Mouse (Mus musculus) NIH3T3 (cell line): ENCODE results near the gene Antxr1.

Experiments
- DNase-seq: peaks from one replicate; pipeline ENCODE4 v3.0.0-alpha.2; 2012; ENCODE audit warnings: low read depth

The Antxr1 gene

DNA sequence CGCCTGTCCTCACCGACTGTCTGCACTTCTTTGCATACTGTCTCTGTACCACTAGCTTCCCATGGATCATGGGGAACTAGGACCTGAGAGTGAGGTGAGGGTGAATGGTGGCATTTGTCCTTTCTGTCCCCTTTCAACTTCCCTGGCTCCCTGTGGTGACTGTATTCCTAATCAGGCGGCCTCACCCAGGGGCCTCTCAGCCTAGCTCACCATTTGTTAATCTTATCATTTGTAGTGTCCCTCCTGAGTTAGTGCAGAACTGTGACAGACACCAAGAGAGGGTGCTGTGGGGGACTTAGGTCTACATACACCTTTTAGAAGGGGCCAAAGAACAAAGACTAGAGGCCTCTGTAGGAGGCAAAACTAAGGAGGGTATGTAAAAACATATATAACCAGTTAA lies 151.2 kb downstream of the Antxr1 start:
- no peak for DNase-seq

DNA sequence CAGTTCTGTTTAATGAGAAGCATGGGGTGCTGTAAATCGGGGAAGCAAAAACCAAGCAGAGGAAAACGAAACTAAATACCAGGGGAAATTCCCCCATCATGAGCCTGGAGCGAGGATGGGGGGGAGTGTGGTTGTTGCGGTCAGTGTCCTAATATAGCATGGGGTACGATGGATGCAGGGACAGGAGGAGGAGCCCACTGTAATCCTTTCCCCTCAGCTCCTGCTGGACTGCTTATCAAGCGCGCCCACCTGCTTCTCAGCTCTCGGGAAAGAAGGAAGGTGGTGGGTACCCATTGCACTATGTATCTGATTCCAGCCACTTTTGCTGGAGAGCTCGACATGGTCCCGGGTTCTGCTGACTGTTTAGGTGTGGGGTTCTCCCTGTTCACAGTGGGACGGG lies 151.6 kb downstream of the Antxr1 start:
- peak; percentile 37 for DNase-seq

DNA sequence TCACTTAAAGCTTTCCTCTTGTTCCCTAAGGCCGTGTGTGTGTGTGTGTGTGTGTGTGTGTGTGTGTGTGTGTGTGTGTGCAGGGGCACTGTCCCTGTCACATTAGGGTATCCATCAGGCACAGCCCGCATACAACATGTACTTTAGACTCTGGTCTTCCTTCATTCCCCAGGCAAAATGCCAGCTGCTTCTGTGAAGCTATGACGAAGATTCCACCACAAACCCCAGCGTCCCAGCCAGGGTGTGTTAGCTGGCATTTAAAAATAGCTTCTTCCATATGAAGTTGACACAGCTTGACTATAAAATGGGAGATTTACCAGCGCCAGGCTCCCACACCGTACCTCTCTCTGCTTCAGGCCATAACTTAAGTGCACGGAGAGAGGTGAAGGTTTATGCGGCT lies 152.5 kb downstream of the Antxr1 start:
- peak; percentile 95 for DNase-seq

DNA sequence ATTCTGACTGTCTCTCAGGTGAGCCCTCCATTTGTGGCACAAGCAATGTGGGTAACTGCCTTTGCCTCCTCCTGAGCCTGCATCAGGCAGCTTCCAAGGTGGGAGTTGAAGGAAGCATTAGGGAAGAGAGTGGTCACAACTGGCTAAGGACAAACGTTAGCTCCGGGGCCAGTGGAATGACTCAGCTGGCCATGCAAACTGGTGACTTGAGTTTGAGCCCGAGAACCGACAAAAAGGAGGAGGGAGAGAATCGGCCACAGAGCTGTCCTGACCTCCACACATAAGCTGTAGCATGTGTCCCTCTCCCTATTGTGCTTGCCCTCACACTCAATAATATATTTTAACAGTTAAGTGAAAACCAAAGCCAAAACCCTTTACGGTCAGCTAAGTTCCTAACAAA lies 152.9 kb downstream of the Antxr1 start:
- DNase-seq: peak; percentile 34

DNA sequence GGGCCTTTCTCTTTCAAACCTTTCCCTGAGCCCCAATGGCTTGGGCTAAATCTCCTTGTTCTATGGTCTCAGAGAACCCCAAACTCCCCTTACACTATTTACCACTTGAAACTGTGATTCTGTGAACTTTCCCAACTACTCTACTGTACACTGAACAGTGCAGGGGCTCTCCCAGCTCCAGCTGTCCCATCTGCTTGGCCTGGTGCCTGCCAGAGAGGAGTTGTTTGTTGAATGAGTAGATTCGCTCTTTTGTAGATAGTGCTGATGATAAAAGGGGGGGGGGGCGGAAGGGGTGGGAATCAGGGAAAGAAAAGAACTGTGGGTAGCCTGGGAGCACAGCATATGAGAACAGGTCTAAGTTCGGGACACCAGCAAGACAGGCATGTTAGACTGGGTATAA lies 164.2 kb downstream of the Antxr1 start:
- DNase-seq: no peak

DNA sequence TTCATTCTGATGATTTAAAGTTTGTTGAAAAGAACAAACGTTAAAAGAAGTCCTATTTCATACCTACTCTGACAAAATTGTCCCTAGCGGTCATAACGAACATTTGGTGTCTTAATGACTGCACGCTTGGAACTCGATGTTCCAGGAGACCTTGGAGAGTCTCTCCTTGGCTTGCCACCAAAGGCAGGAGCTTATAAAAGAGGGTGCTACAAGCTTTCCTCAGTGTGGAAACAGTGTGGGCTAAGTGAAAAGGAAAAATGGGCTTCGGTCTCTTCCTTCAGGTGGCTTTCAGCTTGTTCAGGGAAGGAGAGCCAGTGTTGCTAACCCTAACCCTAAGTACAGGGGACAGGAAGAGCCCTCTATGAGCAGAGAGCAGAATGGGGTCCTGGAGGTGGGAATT lies 164.7 kb downstream of the Antxr1 start:
- DNase-seq: no peak

DNA sequence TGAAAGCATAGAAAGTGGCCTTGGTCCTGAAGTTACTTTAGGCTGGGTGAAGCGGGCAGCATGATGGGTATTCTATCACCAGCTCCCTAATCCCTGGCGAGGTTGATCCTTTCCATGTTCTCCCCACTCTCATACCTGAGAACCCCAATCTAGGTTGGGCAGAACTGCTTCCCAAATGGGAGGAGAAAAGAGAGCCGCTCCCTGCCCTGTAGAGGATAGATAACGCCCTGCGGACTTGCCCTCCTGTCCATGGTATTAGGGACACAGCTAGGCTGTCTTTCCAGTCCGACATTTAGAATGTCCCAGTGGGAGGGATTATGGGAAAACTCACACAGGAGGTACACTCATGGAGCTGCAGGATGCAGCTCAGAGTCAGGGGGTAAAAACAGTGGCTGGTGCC lies 165.3 kb downstream of the Antxr1 start:
- DNase-seq: no peak

DNA sequence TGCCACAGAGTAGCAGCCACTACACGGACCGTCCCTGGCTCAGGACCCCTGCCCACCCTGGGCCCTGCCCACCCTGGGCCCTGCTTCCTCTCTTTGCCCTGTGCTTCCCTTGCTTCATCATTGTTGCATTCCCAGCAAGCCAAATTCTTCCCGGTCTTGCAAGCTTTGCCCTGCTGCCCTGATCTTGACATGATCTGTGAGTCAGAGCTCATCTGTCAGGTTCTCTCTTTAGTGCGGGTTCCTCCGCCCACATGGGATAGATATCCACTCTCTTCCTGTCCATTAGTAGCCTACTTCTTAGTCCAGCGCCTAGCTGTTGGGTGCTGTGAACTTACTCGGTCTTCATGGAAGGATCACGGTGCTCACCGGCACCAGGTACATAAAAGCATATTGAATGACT lies 167.6 kb downstream of the Antxr1 start:
- peak; percentile 16 for DNase-seq

DNA sequence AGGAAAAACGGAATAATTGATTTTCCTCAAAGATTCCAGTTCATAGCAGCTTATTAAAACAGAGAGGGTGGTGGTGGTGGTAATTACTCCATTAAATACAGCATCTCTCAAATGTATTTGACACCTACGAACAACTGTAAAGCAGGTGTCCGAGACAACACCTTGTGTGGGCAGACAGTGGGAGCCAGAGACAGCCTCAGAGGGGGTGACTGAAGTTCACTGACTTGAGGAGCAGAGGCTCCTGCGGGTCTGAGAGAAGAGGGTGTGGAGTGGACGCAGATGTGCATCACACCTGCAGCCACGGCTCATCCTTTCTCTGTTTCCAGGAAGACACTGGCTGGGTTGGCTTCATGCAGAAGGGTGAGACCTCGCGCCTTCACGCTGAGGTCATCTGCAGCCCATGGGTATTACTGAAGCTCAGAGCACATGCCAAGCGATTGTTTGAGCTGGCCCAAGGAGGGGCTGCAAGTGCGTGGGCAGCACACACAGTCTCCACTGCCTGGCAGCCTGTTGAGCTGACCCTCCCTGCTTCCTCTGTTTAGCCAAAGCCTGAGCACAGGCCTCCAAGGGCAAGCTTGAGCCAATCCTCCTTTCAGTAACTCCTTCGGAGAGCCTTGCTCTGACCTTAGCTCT lies 168.8 kb downstream of the Antxr1 start:
- no peak for DNase-seq

DNA sequence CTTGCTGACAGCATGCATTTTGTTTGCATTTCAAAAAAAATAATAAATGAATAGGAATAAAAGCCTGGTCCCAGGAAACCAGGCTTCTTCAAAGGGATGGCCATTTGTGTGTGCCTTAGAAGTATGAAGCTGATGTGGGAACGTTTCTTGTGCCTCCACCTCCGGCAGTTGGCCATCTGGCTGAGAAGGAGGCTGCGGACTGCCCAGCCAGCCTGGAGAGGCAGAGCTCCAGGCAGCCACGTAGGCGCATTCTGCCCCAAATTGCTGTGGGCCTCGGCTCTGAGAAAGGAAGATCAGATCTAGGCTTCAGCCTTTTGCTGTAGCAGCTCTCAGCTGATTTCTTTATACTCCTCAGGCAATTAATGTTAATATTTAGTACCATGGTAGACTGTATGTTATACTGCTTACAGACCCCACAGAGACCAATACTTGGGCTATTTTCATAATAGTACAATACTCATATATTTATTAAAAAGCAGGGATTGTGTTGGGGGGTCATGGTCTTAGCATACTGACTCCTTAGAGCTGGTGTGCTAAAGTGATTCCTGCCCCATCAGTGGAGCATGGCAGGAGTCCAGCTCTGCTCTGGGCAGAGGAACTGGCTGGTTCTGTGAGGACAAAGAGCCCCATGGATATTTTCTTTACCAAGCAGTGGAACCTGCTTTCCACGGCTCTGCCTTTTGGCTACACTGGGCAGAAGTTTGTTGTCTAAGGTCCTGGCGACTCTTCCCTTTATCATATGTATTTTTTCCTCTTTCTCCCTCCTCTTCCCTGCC lies 169.9 kb downstream of the Antxr1 start:
- peak; percentile 16 for DNase-seq

DNA sequence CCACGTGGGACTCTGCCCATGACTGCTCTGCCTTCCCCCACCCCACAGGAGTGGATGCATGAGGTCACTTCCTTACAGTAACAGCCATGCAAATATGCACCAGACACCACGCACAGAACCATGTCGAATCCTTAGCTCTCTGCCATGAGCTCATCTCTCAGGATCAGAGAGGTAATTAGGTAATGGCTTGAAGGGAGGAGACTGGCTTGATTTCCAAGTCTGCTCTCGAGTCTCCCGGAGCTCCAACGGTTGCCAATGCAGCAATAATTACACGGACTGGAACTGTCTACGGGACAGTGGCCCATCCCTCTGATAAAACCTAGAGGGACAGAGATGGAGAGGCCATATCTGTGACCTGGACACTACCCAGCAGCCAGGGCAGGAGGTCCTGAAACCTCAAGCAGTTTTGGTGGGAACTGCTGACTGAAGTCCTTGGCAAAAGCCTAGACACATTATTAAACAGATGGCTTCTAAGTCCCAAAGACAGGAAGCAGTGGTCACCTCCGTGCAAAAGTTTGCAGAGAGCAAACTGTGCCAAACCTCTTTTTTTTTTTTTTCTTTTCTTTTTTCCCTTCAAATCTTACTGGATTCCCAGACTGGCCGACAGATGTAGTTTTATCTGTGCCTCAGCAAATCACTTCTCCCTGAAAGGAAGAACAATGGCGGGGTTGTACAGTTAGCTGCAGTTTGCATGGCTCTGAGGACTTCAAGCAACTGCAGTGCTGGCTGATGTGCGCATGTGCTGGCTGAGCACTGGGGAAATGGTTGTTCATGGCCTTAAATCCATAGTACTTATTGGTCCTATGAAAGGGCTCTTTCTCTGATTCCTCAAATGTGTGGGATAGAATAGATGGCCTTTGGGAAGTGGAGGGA lies 174.0 kb downstream of the Antxr1 start:
- no peak for DNase-seq

DNA sequence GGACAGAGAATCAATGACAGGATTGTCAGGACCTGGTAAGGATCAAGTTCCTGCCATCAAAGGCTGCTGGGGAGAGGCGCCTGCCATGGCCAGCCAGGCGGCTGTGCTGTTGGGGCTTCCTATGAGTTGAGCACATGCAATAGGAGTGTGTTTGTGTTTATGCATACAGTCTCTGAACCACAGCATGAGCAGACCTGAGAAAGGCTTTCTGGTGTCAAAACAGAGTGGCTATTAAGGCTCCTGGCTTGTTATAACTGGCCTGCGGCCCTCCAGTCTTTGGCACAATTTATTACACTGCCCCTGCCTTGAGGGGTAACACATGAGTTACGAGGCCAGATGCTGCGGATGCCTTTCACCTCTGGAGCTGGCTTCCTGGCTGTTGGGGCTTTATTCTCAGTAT lies 175.4 kb downstream of the Antxr1 start:
- no peak for DNase-seq

DNA sequence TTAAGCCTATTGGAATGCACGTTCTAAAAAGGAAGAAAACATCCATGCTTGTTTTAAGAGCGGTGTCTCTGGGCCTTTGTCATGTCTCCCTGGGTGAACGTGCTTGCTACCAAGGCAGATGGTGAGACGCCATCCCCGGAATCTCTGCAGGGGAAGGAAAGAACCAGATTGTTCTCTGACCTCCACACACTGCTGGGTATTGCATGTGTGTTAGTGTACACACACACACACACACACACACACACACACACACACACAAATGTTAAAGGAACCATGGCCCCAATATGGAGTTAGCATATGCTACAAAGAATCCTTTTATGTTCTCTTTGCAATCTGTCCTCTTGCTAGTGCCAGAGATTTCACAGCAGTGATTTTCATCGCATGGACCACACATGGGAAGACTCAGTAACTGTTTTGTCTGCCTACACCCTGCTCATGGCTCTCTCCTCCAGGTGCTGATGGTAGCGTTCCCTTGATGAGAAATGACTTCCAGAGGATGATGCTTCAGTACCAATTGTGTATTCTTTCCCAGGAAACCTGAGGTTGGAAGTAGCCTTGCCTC lies 177.5 kb downstream of the Antxr1 start:
- no peak for DNase-seq

DNA sequence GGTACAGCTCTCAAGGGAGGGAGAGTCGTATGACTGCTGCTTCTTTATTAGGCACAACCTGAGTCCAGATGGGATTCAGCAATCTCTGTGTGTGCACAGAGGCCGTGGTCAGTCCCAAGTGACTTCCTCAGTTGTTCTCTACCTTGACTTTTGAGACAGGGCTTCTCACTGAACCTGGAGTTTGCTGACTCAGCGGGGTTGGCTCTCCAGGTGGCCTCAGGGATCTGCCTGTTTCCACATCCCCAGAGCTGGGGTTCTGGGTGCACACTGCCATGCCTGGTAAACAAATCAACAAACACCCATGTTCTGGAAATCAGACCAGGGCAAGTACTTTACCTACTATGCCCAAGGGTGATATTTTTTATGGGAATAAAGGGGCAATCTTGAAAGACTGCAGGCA lies 181.8 kb downstream of the Antxr1 start:
- DNase-seq: no peak

DNA sequence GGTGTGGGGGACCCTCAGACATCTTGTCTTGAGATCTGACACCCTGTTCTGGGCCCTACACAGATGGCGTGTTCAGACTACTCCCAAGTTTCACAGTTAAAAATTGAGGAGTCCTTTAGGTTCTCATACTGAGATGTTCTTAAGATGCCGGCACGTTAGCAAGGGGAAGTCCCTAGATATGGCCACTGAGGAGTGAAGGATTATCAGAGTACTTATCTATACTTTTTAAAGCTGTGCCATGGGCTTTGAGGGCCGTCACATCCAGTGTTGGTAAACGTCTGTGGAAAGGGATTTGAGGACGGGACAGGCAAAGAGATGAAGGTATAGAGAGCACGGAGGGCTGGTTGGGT lies 182.4 kb downstream of the Antxr1 start:
- no peak for DNase-seq

DNA sequence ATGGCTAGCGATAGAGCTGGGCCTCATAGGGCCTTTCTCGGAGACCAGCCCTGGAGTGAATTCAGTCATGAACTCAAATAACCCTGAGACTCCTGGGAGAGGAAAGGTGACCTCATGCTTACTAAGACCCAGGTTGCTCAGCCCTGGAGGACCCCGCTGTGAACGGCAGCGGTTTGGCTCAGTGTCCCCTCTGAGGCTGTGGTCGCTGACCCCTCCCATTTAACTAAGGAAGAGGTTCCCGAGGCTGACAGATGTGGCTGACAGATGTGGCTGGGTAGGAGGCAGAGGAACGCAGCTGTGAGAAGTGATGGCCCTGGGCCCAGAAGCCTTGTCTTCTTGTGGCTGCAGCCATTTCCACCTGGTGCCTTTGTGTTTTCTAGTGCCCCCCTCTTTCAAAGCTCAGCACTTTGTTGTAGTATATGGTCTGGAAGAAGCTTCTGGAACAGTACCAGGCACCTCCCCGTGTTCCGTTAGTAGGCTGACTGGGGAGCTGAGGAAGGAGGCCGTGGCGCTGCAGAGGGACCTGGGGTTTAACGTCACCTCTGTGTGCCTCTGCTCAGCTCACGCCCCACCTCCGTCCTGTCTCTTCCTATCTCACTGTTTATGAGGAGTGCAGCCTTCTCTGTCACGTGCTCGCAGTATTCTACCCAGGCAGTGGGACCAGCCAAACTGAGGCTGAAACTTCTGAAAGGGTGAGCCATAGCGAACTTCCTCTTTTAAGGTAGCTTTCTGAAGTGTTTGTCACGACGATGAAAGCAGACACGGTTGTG lies 183.0 kb downstream of the Antxr1 start:
- DNase-seq: peak; percentile 46

DNA sequence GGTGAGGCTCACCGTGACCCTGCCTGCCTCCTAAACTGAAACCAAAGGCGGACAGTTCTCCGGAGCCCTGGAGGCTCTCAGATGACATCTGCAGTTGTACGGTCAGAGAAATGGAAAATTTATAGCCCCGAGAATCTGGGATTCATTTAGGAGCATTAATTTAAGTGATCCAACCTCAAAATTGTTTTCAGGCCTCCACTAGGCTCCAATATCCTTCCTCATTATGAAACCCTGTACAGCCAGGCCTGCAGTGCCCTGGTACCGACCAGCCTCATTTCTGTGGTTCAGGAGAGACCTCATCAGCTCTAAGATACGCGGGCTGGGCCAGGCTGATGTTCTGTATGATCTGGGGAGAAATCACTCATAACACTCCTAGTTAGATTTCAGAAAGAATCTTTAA lies 184.2 kb downstream of the Antxr1 start:
- DNase-seq: no peak

DNA sequence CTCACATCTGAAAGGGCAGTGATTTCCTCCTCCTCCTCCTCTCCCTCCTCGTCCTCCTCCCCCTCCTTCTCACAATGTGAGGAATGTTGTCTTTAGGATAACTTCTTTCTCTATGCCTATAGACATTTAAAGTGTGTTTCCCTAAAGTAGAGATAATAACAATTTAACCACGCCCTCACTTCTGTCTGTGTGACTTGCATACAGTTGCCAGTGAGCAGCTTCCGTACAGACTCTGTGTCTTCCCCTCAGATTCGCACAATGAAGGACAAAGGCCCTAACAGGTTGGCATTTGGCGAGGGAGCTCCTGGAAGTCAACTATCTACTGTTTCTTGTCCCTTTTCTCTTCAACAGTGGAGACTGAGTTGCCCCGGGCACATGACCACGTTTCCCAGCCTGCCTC lies 185.2 kb downstream of the Antxr1 start:
- DNase-seq: no peak

DNA sequence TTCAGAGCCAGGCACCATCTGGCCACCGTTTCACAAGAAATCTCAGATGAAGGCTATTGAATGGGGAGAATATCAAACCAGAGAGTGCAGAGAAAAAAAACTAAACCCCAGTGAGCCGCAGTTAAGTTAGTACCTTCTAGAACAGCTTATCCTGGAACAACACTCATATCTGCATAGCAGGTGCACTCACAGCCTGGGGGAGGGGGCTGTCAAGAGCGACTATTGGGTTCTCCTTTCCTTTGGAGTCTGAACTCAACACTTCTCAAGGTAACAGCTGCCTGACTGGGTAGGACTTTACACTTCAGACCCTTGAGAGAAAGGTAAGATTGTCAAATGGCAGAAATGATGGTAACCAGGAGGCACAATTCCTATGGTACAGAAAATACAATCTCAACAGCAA lies 187.7 kb downstream of the Antxr1 start:
- DNase-seq: no peak

DNA sequence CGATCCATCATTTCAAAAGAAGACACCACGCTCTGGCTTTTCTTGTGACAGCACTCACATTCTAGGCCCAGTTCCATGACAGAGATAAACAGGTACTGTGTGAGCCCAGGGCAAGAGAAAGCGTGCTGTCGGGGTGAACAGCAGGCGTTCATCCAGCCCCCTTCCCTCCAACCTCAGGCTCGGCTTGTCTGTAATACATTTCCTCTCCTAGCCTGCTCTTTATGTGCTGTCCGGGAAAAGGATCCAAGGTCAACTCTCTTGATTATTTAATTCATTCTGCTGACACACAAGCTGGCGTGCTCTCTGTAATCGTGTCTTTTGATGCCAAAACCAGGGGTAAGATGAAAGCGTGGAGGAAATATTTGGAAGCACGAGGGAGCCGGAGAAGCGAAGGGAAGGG lies 192.0 kb downstream of the Antxr1 start:
- DNase-seq: no peak

DNA sequence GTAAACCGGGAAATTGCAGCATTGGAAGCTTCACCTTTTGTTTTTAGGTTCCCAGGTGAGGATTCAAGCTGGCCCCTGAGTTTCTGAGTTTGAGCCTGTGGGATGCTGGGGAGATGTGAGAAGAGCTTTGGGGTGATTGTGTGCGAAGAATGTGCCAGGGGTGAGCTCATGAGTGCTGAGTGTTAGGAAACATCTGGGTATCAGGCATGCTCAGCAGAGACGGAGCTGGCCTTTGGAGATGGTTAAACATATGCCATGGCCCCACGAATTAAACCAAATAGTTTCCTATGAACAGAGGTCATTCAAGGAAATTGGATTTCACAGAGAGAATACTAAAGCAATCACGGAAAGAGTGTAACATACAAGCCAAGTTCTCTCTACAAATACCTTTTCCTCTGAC lies 193.4 kb downstream of the Antxr1 start:
- DNase-seq: peak; percentile 11
